Mouse (Mus musculus): Measurements from ENCODE around the gene Atrx. TPM values are rescaled to one million over a fixed set of nuclear protein-coding genes. Genes with fewer than 3 reads are reported as not detected.
"Not testable (repeated sequence)": the region's sequence is repeated elsewhere in the genome, so short reads cannot be mapped to it uniquely, and the experiment has no call there.

Atrx gene
- 13.3 and 16.7 TPM in 2 replicates for polyA plus RNA-seq (2012; rRNA removed)
- 27.4 and 30.1 TPM in 2 replicates for polyA plus RNA-seq (2014; fragmentation: Nextera tagmentation; extraction: Ambion mirVana)

DNA sequence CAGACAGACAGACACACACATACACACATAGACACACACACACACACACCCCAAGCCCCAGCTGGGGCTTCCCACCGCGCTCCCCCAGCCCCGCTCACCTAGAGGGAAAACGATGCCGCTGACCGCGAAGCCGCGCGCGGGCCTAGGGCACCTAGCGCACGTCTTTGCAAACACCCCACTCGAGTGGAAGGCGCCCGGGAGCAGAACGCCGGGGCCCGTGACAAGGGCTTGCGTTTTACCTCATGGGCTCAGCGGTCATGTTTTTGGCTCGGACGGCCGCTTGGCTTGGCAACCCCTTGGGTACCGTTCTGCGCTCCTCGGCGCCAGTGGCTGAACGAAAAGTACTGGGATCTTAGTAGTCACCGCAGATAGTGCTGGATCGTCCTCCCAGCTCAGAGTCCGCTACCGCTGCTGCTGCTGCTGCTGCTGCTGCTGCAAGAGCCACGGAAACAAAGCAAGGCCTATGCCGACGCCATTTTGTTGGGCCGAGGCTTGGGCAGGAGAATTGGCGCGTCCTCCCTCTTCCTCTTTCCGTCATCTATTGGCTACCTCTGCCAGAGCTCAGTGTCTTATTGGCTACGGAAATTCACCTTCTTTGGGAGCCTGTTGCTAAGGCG, at the start of gene Atrx:
TSS of gene Atrx (minus strand) at position 543 of the 617 bp plus-strand sequence.
- Histone ChIP-seq H3K9ac (replicated peaks) (peak within 1 kb of the TSS; percentile 88), H3K9me3 (ENCODE audit: control insufficient read depth, low read length) (no peaks in the 10 kb centered on the region), H3K27me3 (ENCODE audit: control insufficient read depth, insufficient read depth, low read length) (no peaks in the 10 kb centered on the region), H3K36me3 (replicated peaks; ENCODE audit: control insufficient read depth, insufficient read depth, low read depth) (no peaks in the 10 kb centered on the region), H3K4me3 (ENCODE audit: insufficient read depth in 1 of 2, low read depth in 2 of 2, low read length in 2 of 2) (peak within 1 kb of the TSS; percentile 85 to 94), H3K4me1 (replicated peaks; ENCODE audit: control insufficient read depth in 2 of 2, insufficient read depth in 2 of 2, low read length in 1 of 2) (peaks cover 0 to 14% of the 10 kb centered on the region in 2 experiments; a peak in 2 of 4 replicates), H3K4me2 (ENCODE audit: low read depth) (peak within 1 kb of the TSS; percentile 70), H3K27ac (peak within 1 kb of the TSS; percentile 24)
- DNase-seq (ENCODE audit: low read depth in 3 of 3, low spot score in 3 of 3), result peak; percentile 60 to 70 (median 67)
- WGBS (ENCODE audit: insufficient replicate concordance), result 10% methylated on average over 42 of the region's 42 CpGs
- ATAC-seq (ENCODE audit: insufficient read depth), result peak; percentile 92
- TF ChIP-seq CTCF (IDR thresholded peaks at IDR 0.05; ENCODE audit: low read depth) (no peak), EP300 (IDR thresholded peaks at IDR 0.05; ENCODE audit: low read depth) (no peak)

DNA sequence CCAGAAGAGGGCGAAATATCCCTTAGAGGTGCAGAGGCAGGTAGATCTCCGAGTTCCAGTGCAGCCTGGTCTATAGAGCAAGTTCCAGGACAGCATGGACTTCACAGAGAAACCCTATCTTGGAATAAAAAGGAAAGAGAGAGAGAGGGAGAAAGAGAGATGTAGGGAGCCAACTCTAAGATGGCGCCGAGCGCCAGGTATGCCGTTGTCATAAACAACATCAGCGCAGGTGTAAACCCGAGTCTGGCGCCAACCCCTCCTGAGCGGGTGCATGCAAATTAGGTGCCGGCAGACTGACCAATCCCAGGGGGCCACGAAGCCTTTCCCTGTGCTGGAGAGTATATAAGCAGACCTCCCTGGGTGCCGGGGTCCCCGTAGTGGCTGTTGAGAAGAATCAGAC, 27.9 kb upstream of the Atrx start:
- not testable (repeated sequence) for H3K27ac ChIP-seq; H3K4me1 ChIP-seq (replicated peaks; ENCODE audit: control insufficient read depth in 2 of 2, insufficient read depth in 2 of 2, low read length in 1 of 2); H3K36me3 ChIP-seq (replicated peaks; ENCODE audit: control insufficient read depth, insufficient read depth, low read depth); H3K9me3 ChIP-seq (ENCODE audit: control insufficient read depth, low read length); ATAC-seq (ENCODE audit: insufficient read depth); H3K9ac ChIP-seq (replicated peaks); H3K4me2 ChIP-seq (ENCODE audit: low read depth); H3K4me3 ChIP-seq (ENCODE audit: insufficient read depth in 1 of 2, low read depth in 2 of 2, low read length in 2 of 2); H3K27me3 ChIP-seq (ENCODE audit: control insufficient read depth, insufficient read depth, low read length); DNase-seq (ENCODE audit: low read depth in 3 of 3, low spot score in 3 of 3)
- WGBS (ENCODE audit: insufficient replicate concordance), result 61% methylated on average over 14 of the region's 14 CpGs
- peak; percentile 9; the same call in 1 of the 2 replicates for TF ChIP-seq CTCF (IDR thresholded peaks at IDR 0.05; ENCODE audit: low read depth)

DNA sequence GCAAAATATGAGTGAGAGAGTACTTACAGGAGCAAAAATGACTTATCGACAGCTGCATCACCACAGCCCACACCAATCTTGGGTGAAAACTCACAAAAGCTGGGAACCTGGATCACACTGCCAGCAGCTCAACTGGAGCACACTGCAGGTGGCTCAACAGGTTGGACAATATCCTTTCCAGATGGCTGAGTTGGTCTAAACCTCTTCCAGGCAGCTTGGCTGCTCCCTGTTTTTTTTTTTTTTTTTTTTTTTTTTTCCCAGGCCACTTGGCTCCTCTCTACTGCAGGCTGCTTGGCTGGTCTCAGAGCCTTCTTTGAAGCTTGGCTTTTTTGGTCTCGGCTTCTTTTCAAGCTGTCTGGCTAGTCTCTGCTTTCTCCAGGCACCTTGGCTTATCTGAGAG, 24.8 kb upstream of the Atrx start:
- H3K4me2 ChIP-seq (ENCODE audit: low read depth), result no peak overlapping the region
- H3K27ac ChIP-seq, result no peak overlapping the region
- no peaks in the 10 kb centered on the region for H3K9me3 ChIP-seq (ENCODE audit: control insufficient read depth, low read length)
- no peak overlapping the region for H3K9ac ChIP-seq (replicated peaks)
- ATAC-seq (ENCODE audit: insufficient read depth) (no peak), DNase-seq (ENCODE audit: low read depth in 3 of 3, low spot score in 3 of 3) (no peak)
- H3K36me3 ChIP-seq (replicated peaks; ENCODE audit: control insufficient read depth, insufficient read depth, low read depth), result no peaks in the 10 kb centered on the region
- no peak overlapping the region for H3K4me3 ChIP-seq (ENCODE audit: insufficient read depth in 1 of 2, low read depth in 2 of 2, low read length in 2 of 2)
- no peaks in the 10 kb centered on the region for H3K27me3 ChIP-seq (ENCODE audit: control insufficient read depth, insufficient read depth, low read length)
- H3K4me1 ChIP-seq (replicated peaks; ENCODE audit: control insufficient read depth in 2 of 2, insufficient read depth in 2 of 2, low read length in 1 of 2), result no peaks in the 10 kb centered on the region
- no peak for TF ChIP-seq EP300 (IDR thresholded peaks at IDR 0.05; ENCODE audit: low read depth)
- TF ChIP-seq CTCF (IDR thresholded peaks at IDR 0.05; ENCODE audit: low read depth), result no peak
- WGBS (ENCODE audit: insufficient replicate concordance), result 71% methylated on average over 2 of the region's 2 CpGs

DNA sequence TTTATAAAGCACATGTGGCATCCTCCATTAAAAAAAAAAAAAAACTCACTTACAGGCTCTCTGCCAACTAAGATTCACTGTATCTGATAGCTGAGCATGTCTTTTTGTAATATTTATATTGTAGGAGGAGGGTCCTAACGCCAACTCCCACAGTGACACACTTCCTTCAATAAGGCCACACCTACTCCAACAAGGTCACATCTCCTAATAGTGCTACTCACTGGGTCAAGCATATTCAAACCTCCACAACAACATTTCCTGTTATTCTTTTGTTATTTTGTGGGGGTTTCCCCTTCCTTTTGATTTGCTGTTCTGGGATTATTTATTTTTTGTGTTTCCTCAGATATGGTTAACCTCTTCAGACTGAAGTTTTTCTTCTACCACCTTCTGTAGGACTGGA, 17.2 kb upstream of the Atrx start:
- DNase-seq (ENCODE audit: low read depth in 3 of 3, low spot score in 3 of 3), result no peak
- H3K9me3 ChIP-seq (ENCODE audit: control insufficient read depth, low read length), result no peaks in the 10 kb centered on the region
- H3K4me3 ChIP-seq (ENCODE audit: insufficient read depth in 1 of 2, low read depth in 2 of 2, low read length in 2 of 2), result no peak overlapping the region
- TF ChIP-seq EP300 (IDR thresholded peaks at IDR 0.05; ENCODE audit: low read depth) (no peak), CTCF (IDR thresholded peaks at IDR 0.05; ENCODE audit: low read depth) (no peak)
- H3K4me1 ChIP-seq (replicated peaks; ENCODE audit: control insufficient read depth in 2 of 2, insufficient read depth in 2 of 2, low read length in 1 of 2), result no peaks in the 10 kb centered on the region
- no peaks in the 10 kb centered on the region for H3K36me3 ChIP-seq (replicated peaks; ENCODE audit: control insufficient read depth, insufficient read depth, low read depth)
- H3K4me2 ChIP-seq (ENCODE audit: low read depth), result no peak overlapping the region
- 50% methylated on average over 1 of the region's 1 CpGs for WGBS (ENCODE audit: insufficient replicate concordance)
- no peak overlapping the region for H3K9ac ChIP-seq (replicated peaks)
- no peak for ATAC-seq (ENCODE audit: insufficient read depth)
- no peak overlapping the region for H3K27ac ChIP-seq
- no peaks in the 10 kb centered on the region for H3K27me3 ChIP-seq (ENCODE audit: control insufficient read depth, insufficient read depth, low read length)

- H3K4me2 ChIP-seq (ENCODE audit: low read depth), result no peak overlapping the region
- no peak overlapping the region for H3K27ac ChIP-seq
- H3K9ac ChIP-seq (replicated peaks), result no peak overlapping the region
- DNase-seq (ENCODE audit: low read depth in 3 of 3, low spot score in 3 of 3), result no peak
- no peaks in the 10 kb centered on the region for H3K9me3 ChIP-seq (ENCODE audit: control insufficient read depth, low read length)
- no peaks in the 10 kb centered on the region for H3K4me1 ChIP-seq (replicated peaks; ENCODE audit: control insufficient read depth in 2 of 2, insufficient read depth in 2 of 2, low read length in 1 of 2)
- no peak for TF ChIP-seq CTCF (IDR thresholded peaks at IDR 0.05; ENCODE audit: low read depth)
- TF ChIP-seq EP300 (IDR thresholded peaks at IDR 0.05; ENCODE audit: low read depth), result no peak
- ATAC-seq (ENCODE audit: insufficient read depth), result no peak
- WGBS (ENCODE audit: insufficient replicate concordance), result 78% methylated on average over 7 of the region's 7 CpGs
- H3K4me3 ChIP-seq (ENCODE audit: insufficient read depth in 1 of 2, low read depth in 2 of 2, low read length in 2 of 2), result no peak overlapping the region
- no peaks in the 10 kb centered on the region for H3K27me3 ChIP-seq (ENCODE audit: control insufficient read depth, insufficient read depth, low read length)
- H3K36me3 ChIP-seq (replicated peaks; ENCODE audit: control insufficient read depth, insufficient read depth, low read depth), result no peaks in the 10 kb centered on the region
Observed at GRCm38 (mm10) chrX:105939245-105939644, 10.0 kb upstream of the Atrx start.

All from liver, embryonic 14.5 days (tissue).